Mouse (Mus musculus) induced T-regulatory cell, adult 2 months (primary cell): ENCODE results near the gene Ezr.
"Not testable (repeated sequence)": the region's sequence is repeated elsewhere in the genome, so short reads cannot be mapped to it uniquely, and the experiment has no call there.

Source experiments
- DNase-seq: peaks from one replicate; pipeline ENCODE4 v3.0.0-alpha.2; 2012; ENCODE audit warnings: low read depth

The Ezr gene

GRCm38 (mm10) chr17:6707422-6707821, 75.2 kb downstream of the Ezr start:
- not testable (repeated sequence) for DNase-seq

GRCm38 (mm10) chr17:6706448-6706847, 76.1 kb downstream of the Ezr start:
- not testable (repeated sequence) for DNase-seq

GRCm38 (mm10) chr17:6703381-6704270, 79.0 kb downstream of the Ezr start:
- not testable (repeated sequence) for DNase-seq

GRCm38 (mm10) chr17:6702625-6703221, 79.9 kb downstream of the Ezr start:
- DNase-seq = not testable (repeated sequence)

- not testable (repeated sequence) for DNase-seq
Measured at GRCm38 (mm10) chr17:6700077-6700476, 82.5 kb downstream of the Ezr start.

GRCm38 (mm10) chr17:6699502-6699901, 83.1 kb downstream of the Ezr start:
- DNase-seq = not testable (repeated sequence)

GRCm38 (mm10) chr17:6697224-6697775, 85.3 kb downstream of the Ezr start:
- DNase-seq = peak; percentile 58

- not testable (repeated sequence) for DNase-seq
Measured at GRCm38 (mm10) chr17:6696521-6696920, 86.1 kb downstream of the Ezr start.

- not testable (repeated sequence) for DNase-seq
Measured at GRCm38 (mm10) chr17:6695712-6696111, 86.9 kb downstream of the Ezr start.

GRCm38 (mm10) chr17:6691596-6691995, 91.0 kb downstream of the Ezr start:
- peak; percentile 76 for DNase-seq

- not testable (repeated sequence) for DNase-seq
Measured at GRCm38 (mm10) chr17:6689344-6689743, 93.2 kb downstream of the Ezr start.
